Mouse (Mus musculus) bone marrow macrophage, adult 2 months (primary cell): Measurements from ENCODE around the gene Cfap57.

Source experiments
- CTCF ChIP-seq: IDR thresholded peaks from 2 replicates; pipeline ENCODE4 v1.5.1; 2012; ENCODE audit warnings: low read depth, mild to moderate bottlenecking, low read length, moderate library complexity
- POLR2A ChIP-seq: IDR thresholded peaks from 2 replicates; pipeline ENCODE4 v1.6.1; 2012; ENCODE audit warnings: mild to moderate bottlenecking, low read depth, low read length, borderline replicate concordance

DNA sequence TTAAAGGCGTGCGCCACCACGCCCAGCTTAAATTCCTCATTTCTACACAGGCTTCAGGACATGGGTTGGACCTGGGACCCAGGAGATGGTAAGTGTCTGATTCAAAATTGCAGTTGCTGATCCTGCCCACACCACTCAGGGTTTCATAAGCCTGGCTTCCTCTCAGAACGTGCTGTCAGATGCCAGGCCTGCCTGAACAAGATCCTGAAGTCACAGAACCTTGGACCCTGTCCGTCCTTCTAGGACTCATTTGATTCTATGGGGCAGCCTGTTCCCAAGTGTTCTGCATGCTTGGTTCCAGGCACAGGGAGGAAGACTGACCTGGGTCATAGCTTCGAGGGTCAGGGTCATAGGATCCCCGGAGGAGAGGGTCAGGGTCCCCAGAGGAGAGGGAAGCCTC is 87.0 kb downstream of the Cfap57 start:
- TF ChIP-seq POLR2A (no peak), CTCF (no peak)
